Mouse (Mus musculus): ENCODE measurements around the gene Sema5a. TPM values are rescaled to one million over a fixed set of nuclear protein-coding genes. Genes with fewer than 3 reads are reported as not detected.

Gene Sema5a
- polyA plus RNA-seq, 1 experiment, result 0.60 TPM

DNA sequence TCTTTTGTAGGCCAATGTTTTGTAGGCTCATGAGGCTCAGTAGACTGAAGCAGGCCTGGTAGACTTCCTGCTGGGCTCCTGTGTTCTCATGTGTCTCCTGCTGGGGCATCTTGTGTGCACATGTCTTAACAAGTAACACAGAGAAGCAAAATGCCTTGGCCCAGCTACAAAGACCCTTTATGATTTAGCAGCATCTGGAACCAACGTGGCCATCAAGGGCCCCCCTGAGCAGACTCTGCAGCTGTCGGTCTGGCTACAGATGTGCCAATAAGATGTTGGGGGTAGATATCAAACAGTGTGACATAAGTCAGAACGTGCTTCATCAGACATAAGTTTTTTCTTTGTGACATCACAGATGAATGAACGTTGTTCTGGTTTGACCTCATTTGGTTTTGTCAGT, 123.2 kb downstream of the Sema5a start:
- 81% methylated on average over 4 of the region's 4 CpGs for WGBS

GRCm38 (mm10) chr15:32370914-32371313, 126.3 kb downstream of the Sema5a start:
- WGBS, result 72% methylated on average over 6 of the region's 6 CpGs
- no peak for TF ChIP-seq CTCF (IDR thresholded peaks at IDR 0.05; ENCODE audit: control insufficient read depth, insufficient read depth, low read length)
- no peak for TF ChIP-seq POLR2A (IDR thresholded peaks at IDR 0.05; ENCODE audit: borderline replicate concordance, control insufficient read depth, low read depth, low read length)
- Histone ChIP-seq H3K4me1 (ENCODE audit: control insufficient read depth, insufficient read depth, low read length) (no peaks in the 10 kb centered on the region), H3K27ac (ENCODE audit: control insufficient read depth, insufficient read depth, low read depth, low read length, poor library complexity) (no peak overlapping the region), H3K4me3 (replicated peaks; ENCODE audit: control insufficient read depth, low read depth, low read length) (no peak overlapping the region)

More for the DNA sequence above, 123.2 kb downstream of the Sema5a start:
- TF ChIP-seq POLR2A (IDR thresholded peaks at IDR 0.05; ENCODE audit: borderline replicate concordance, control insufficient read depth, low read depth, low read length) (no peak), CTCF (IDR thresholded peaks at IDR 0.05; ENCODE audit: control insufficient read depth, insufficient read depth, low read length) (no peak)
- no peak overlapping the region for H3K27ac ChIP-seq (ENCODE audit: control insufficient read depth, insufficient read depth, low read depth, low read length, poor library complexity)
- no peaks in the 10 kb centered on the region for H3K4me1 ChIP-seq (ENCODE audit: control insufficient read depth, insufficient read depth, low read length)
- H3K4me3 ChIP-seq (replicated peaks; ENCODE audit: control insufficient read depth, low read depth, low read length), result no peak overlapping the region

DNA sequence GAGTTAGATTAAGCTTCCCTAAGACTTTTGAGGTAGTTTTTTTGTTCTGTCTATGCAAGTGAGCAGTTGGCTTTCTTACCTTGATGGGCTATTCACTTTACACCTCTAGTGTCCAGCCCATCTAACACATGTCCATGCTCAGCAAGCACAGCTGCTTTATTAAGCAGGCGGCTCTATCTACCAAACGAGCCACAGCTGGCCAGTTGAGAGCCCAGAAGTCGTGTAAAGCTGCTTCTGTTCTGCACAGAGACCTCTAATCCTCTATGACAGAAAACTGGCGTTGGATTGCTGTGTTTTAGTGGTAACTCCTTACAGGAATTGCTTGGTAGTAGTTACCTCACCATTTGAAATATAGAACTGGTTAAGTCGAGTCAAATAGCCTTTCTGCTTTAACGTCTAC, 126.8 kb downstream of the Sema5a start:
- WGBS, result 70% methylated on average over 6 of the region's 6 CpGs
- TF ChIP-seq POLR2A (IDR thresholded peaks at IDR 0.05; ENCODE audit: borderline replicate concordance, control insufficient read depth, low read depth, low read length) (no peak), CTCF (IDR thresholded peaks at IDR 0.05; ENCODE audit: control insufficient read depth, insufficient read depth, low read length) (no peak)
- Histone ChIP-seq H3K27ac (ENCODE audit: control insufficient read depth, insufficient read depth, low read depth, low read length, poor library complexity) (no peak overlapping the region), H3K4me1 (ENCODE audit: control insufficient read depth, insufficient read depth, low read length) (no peaks in the 10 kb centered on the region), H3K4me3 (replicated peaks; ENCODE audit: control insufficient read depth, low read depth, low read length) (no peak overlapping the region)

- no peaks in the 10 kb centered on the region for H3K4me1 ChIP-seq (ENCODE audit: control insufficient read depth, insufficient read depth, low read length)
- H3K4me3 ChIP-seq (replicated peaks; ENCODE audit: control insufficient read depth, low read depth, low read length), result no peak overlapping the region
- TF ChIP-seq POLR2A (IDR thresholded peaks at IDR 0.05; ENCODE audit: borderline replicate concordance, control insufficient read depth, low read depth, low read length) (no peak), CTCF (IDR thresholded peaks at IDR 0.05; ENCODE audit: control insufficient read depth, insufficient read depth, low read length) (no peak)
- 86% methylated on average over 5 of the region's 5 CpGs for WGBS
- H3K27ac ChIP-seq (ENCODE audit: control insufficient read depth, insufficient read depth, low read depth, low read length, poor library complexity), result no peak overlapping the region
These were observed 131.7 kb downstream of the Sema5a start for GRCm38 (mm10) chr15:32376326-32376725.

DNA sequence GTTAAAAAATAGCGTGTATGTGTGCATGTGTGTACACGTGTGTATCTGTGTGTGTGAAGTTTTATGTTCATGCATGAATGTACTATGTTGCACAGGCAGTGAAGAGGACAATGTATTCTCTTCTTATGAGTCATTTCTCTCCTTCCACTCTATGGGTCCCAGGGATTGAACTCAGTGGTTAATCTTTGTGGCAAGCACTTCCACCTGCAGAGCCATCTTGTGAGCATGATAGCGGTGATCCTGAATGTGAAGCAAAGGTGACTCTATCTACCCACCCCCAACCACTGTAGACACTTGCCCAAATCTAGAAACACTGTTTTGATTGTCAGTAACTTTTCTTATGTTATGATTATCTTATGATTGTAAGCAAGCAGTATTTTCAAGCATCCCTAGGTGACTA, 133.2 kb downstream of the Sema5a start:
- TF ChIP-seq POLR2A (IDR thresholded peaks at IDR 0.05; ENCODE audit: borderline replicate concordance, control insufficient read depth, low read depth, low read length) (no peak), CTCF (IDR thresholded peaks at IDR 0.05; ENCODE audit: control insufficient read depth, insufficient read depth, low read length) (no peak)
- Histone ChIP-seq H3K4me1 (ENCODE audit: control insufficient read depth, insufficient read depth, low read length) (no peaks in the 10 kb centered on the region), H3K4me3 (replicated peaks; ENCODE audit: control insufficient read depth, low read depth, low read length) (no peak overlapping the region), H3K27ac (ENCODE audit: control insufficient read depth, insufficient read depth, low read depth, low read length, poor library complexity) (no peak overlapping the region)
- 80% methylated on average over 3 of the region's 3 CpGs for WGBS

DNA sequence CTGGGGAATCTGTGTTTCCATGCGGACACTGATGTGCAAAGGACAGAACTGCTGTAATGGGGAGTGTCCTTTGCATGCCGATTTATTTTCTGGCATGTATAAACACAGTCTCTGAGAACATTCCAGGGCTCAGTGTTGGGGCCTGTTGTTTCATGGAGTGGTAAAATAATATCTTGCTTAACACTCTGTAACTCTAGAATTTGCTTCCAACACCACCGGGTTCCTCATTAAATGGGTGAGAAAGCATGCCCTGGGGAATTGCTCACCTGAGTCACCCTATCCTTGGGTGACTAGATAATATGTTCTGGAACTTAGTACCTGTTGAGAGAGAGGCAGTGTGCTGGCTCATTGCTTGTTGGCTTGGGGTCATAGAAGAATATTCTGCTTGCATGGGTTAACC, 135.7 kb downstream of the Sema5a start:
- H3K4me1 ChIP-seq (ENCODE audit: control insufficient read depth, insufficient read depth, low read length), result no peaks in the 10 kb centered on the region
- no peak overlapping the region for H3K4me3 ChIP-seq (replicated peaks; ENCODE audit: control insufficient read depth, low read depth, low read length)
- H3K27ac ChIP-seq (ENCODE audit: control insufficient read depth, insufficient read depth, low read depth, low read length, poor library complexity), result no peak overlapping the region
- 85% methylated on average over 3 of the region's 3 CpGs for WGBS
- TF ChIP-seq CTCF (IDR thresholded peaks at IDR 0.05; ENCODE audit: control insufficient read depth, insufficient read depth, low read length) (no peak), POLR2A (IDR thresholded peaks at IDR 0.05; ENCODE audit: borderline replicate concordance, control insufficient read depth, low read depth, low read length) (no peak)

- 71% methylated on average over 4 of the region's 4 CpGs for WGBS
- Histone ChIP-seq H3K4me1 (ENCODE audit: control insufficient read depth, insufficient read depth, low read length) (no peaks in the 10 kb centered on the region), H3K27ac (ENCODE audit: control insufficient read depth, insufficient read depth, low read depth, low read length, poor library complexity) (no peak overlapping the region), H3K4me3 (replicated peaks; ENCODE audit: control insufficient read depth, low read depth, low read length) (no peak overlapping the region)
- no peak for TF ChIP-seq POLR2A (IDR thresholded peaks at IDR 0.05; ENCODE audit: borderline replicate concordance, control insufficient read depth, low read depth, low read length)
- TF ChIP-seq CTCF (IDR thresholded peaks at IDR 0.05; ENCODE audit: control insufficient read depth, insufficient read depth, low read length), result no peak
These were observed 138.4 kb downstream of the Sema5a start for GRCm38 (mm10) chr15:32382930-32383481.

DNA sequence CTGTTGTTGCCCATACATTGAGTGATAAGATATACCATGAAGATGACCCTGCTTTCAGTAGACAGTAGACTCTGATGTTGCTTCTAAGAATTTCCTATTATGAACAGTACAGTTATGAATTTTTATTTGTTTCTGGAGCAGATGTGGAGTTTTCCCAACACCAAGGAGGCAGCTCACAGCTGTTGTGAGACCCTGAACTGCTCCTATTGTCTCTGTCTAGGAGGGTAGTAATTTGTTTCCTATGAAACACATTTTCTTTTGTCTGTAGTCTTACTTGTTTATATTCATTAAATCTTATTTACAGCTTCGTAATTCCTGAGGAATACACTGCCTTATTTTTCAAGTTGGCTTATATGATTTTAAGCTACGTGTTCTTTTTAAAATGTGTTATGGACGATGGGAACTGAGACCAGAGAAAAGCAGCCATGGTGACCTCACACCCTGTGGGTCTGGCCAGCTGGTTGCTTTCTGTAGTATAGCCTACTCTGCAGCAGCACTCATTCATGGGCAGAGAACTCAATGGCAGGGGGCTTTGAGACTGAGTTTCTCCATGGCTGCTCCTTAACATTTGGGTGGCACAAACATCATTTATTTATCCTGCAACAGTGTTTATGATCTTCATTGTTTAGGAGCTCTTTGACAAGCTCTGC, 151.8 kb downstream of the Sema5a start:
- 74% methylated on average over 3 of the region's 3 CpGs for WGBS
- H3K4me1 ChIP-seq (ENCODE audit: control insufficient read depth, insufficient read depth, low read length), result no peaks in the 10 kb centered on the region
- no peak overlapping the region for H3K4me3 ChIP-seq (replicated peaks; ENCODE audit: control insufficient read depth, low read depth, low read length)
- no peak for TF ChIP-seq CTCF (IDR thresholded peaks at IDR 0.05; ENCODE audit: control insufficient read depth, insufficient read depth, low read length)
- H3K27ac ChIP-seq (ENCODE audit: control insufficient read depth, insufficient read depth, low read depth, low read length, poor library complexity), result no peak overlapping the region

GRCm38 (mm10) chr15:32397064-32397463, 152.5 kb downstream of the Sema5a start:
- no peak overlapping the region for H3K27ac ChIP-seq (ENCODE audit: control insufficient read depth, insufficient read depth, low read depth, low read length, poor library complexity)
- TF ChIP-seq POLR2A (IDR thresholded peaks at IDR 0.05; ENCODE audit: borderline replicate concordance, control insufficient read depth, low read depth, low read length), result no peak
- TF ChIP-seq CTCF (IDR thresholded peaks at IDR 0.05; ENCODE audit: control insufficient read depth, insufficient read depth, low read length), result no peak

More at GRCm38 (mm10) chr15:32397064-32397463, 152.5 kb downstream of the Sema5a start:
- Histone ChIP-seq H3K4me3 (replicated peaks; ENCODE audit: control insufficient read depth, low read depth, low read length) (no peak overlapping the region), H3K4me1 (ENCODE audit: control insufficient read depth, insufficient read depth, low read length) (no peaks in the 10 kb centered on the region)
- WGBS, result 74% methylated on average over 3 of the region's 3 CpGs
